Mouse (Mus musculus): ENCODE measurements around the gene Pmf1.

Gene Pmf1

DNA sequence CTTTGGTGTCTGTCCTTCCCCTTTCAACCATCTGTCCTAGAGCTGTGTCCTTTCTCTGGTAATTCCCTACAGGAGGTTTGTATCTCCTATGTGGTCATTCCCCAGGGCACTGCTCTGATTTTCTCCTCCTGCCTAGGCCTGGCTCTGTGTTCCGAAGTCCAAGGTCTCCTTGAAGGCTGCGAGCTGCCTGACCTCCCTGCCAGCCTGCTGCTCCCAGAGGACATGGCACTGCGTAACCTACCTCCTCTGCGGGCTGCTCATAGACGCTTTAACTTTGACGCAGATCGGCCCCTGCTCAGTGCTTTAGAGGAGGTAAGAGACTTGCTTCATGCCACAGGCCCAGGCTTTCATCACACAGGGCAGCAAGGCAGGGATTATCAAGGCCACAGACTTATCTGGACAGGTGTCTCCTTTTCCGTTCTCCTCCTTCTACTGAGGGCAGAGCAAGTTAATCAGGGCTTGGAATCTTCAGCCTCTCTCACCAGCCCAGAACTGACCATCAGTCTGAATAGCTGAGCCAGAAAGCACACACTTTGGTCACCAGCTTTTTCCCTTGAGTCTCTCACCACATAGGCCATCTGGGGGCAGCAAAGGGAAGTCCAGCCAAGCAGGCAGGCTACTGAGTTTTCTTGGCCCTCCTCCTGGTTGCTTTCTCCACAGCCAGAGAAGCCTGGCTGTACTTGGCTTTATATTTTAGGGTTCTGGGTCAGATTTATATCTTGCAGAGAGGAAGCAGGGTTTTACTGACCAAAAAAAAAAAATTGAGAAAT, 55.5 kb downstream of the Pmf1 start:
- DNase-seq (ENCODE audit: low spot score) = no peak

- DNase-seq (ENCODE audit: low spot score) = no peak
Observed at GRCm38 (mm10) chr3:88352907-88353306, 57.2 kb downstream of the Pmf1 start.

- no peak for DNase-seq (ENCODE audit: low spot score)
Observed at GRCm38 (mm10) chr3:88350732-88351131, 59.4 kb downstream of the Pmf1 start.

Measured in lung, postnatal 25 days (tissue).